Mouse (Mus musculus): ENCODE measurements around the gene Tmem206. TPM values are rescaled to one million over a fixed set of nuclear protein-coding genes. Genes with fewer than 3 reads are reported as not detected.

Tmem206 gene
- total RNA-seq (2015; ENCODE audit: low replicate concordance): 20.5 and 34.4 TPM in 2 replicates
- total RNA-seq (2017; ENCODE audit: low replicate concordance): 15.7 and 22.9 TPM in 2 replicates

- ATAC-seq (replicated peaks; ENCODE audit: low FRiP score, poor library complexity, severe bottlenecking): peak; percentile 91
Observed at GRCm38 (mm10) chr1:191325726-191326232, at the start of gene Tmem206. Gene Tmem206 (plus strand): TSS chr1:191325912.

GRCm38 (mm10) chr1:191276181-191276580 is 49.5 kb upstream of the Tmem206 start:
- ATAC-seq (replicated peaks; ENCODE audit: low FRiP score, poor library complexity, severe bottlenecking): no peak

- no peak for ATAC-seq (replicated peaks; ENCODE audit: low FRiP score, poor library complexity, severe bottlenecking)
Observed at GRCm38 (mm10) chr1:191277549-191278059, 48.1 kb upstream of the Tmem206 start.

- ATAC-seq (replicated peaks; ENCODE audit: low FRiP score, poor library complexity, severe bottlenecking): no peak
Observed at GRCm38 (mm10) chr1:191278324-191278723, 47.4 kb upstream of the Tmem206 start.

GRCm38 (mm10) chr1:191281171-191281570 is 44.5 kb upstream of the Tmem206 start:
- ATAC-seq (replicated peaks; ENCODE audit: low FRiP score, poor library complexity, severe bottlenecking): no peak

- no peak for ATAC-seq (replicated peaks; ENCODE audit: low FRiP score, poor library complexity, severe bottlenecking)
Observed at GRCm38 (mm10) chr1:191282319-191282718, 43.4 kb upstream of the Tmem206 start.

GRCm38 (mm10) chr1:191283110-191284040 is 42.3 kb upstream of the Tmem206 start:
- no peak for ATAC-seq (replicated peaks; ENCODE audit: low FRiP score, poor library complexity, severe bottlenecking)

- no peak for ATAC-seq (replicated peaks; ENCODE audit: low FRiP score, poor library complexity, severe bottlenecking)
Observed at GRCm38 (mm10) chr1:191284502-191284901, 41.2 kb upstream of the Tmem206 start.

GRCm38 (mm10) chr1:191288762-191289161 is 37.0 kb upstream of the Tmem206 start:
- peak; percentile 53 for ATAC-seq (replicated peaks; ENCODE audit: low FRiP score, poor library complexity, severe bottlenecking)

- ATAC-seq (replicated peaks; ENCODE audit: low FRiP score, poor library complexity, severe bottlenecking): no peak
Observed at GRCm38 (mm10) chr1:191292348-191292747, 33.4 kb upstream of the Tmem206 start.

GRCm38 (mm10) chr1:191293051-191293450 is 32.7 kb upstream of the Tmem206 start:
- no peak for ATAC-seq (replicated peaks; ENCODE audit: low FRiP score, poor library complexity, severe bottlenecking)

- no peak for ATAC-seq (replicated peaks; ENCODE audit: low FRiP score, poor library complexity, severe bottlenecking)
Observed at GRCm38 (mm10) chr1:191293996-191294795, 31.5 kb upstream of the Tmem206 start.

GRCm38 (mm10) chr1:191295784-191296183 is 29.9 kb upstream of the Tmem206 start:
- ATAC-seq (replicated peaks; ENCODE audit: low FRiP score, poor library complexity, severe bottlenecking): no peak

- no peak for ATAC-seq (replicated peaks; ENCODE audit: low FRiP score, poor library complexity, severe bottlenecking)
Observed at GRCm38 (mm10) chr1:191296445-191296844, 29.3 kb upstream of the Tmem206 start.

GRCm38 (mm10) chr1:191298304-191298703 is 27.4 kb upstream of the Tmem206 start:
- no peak for ATAC-seq (replicated peaks; ENCODE audit: low FRiP score, poor library complexity, severe bottlenecking)

- ATAC-seq (replicated peaks; ENCODE audit: low FRiP score, poor library complexity, severe bottlenecking): no peak
Observed at GRCm38 (mm10) chr1:191299215-191299942, 26.3 kb upstream of the Tmem206 start.

GRCm38 (mm10) chr1:191301903-191302302 is 23.8 kb upstream of the Tmem206 start:
- ATAC-seq (replicated peaks; ENCODE audit: low FRiP score, poor library complexity, severe bottlenecking): no peak

- ATAC-seq (replicated peaks; ENCODE audit: low FRiP score, poor library complexity, severe bottlenecking): no peak
Observed at GRCm38 (mm10) chr1:191303736-191304135, 22.0 kb upstream of the Tmem206 start.

GRCm38 (mm10) chr1:191304216-191304615 is 21.5 kb upstream of the Tmem206 start:
- ATAC-seq (replicated peaks; ENCODE audit: low FRiP score, poor library complexity, severe bottlenecking): no peak

Data from erythroid progenitor cell, adult 5-6 weeks (primary cell).